Mouse (Mus musculus) neural tube, embryonic 13.5 days (tissue): ENCODE results near the gene Slc38a3. TPM values are rescaled to one million over a fixed set of nuclear protein-coding genes. Genes with fewer than 3 reads are reported as not detected.
"Not testable (repeated sequence)": the region's sequence is repeated elsewhere in the genome, so short reads cannot be mapped to it uniquely, and the experiment has no call there.

Experiments
- ATAC-seq: fragments of 200-750 bp; cut with Nextera tagmentation; 2 replicates; pipeline ENCODE4 v1.8.0; 2017; ENCODE audit warnings: low read depth, mild to moderate bottlenecking, moderate TSS enrichment, moderate library complexity
- H3K27ac ChIP-seq: fragments of 300-500 bp; sonication (generic); replicated peaks from 2 replicates; pipeline ENCODE4 v1.5.1; 2015; ENCODE audit warnings: moderate library complexity, mild to moderate bottlenecking, inconsistent platforms
- H3K27me3 ChIP-seq: fragments of 300-500 bp; sonication (generic); 2 replicates; pipeline ENCODE4 v1.6.1; 2015; ENCODE audit warnings: mild to moderate bottlenecking, inconsistent platforms
- H3K36me3 ChIP-seq: fragments of 300-500 bp; sonication (generic); 2 replicates; pipeline ENCODE4 v1.6.1; 2015; ENCODE audit warnings: mild to moderate bottlenecking, inconsistent platforms
- H3K4me1 ChIP-seq: fragments of 300-500 bp; sonication (generic); replicated peaks from 2 replicates; pipeline ENCODE4 v1.6.1; 2015; ENCODE audit warnings: inconsistent platforms
- H3K4me2 ChIP-seq: fragments of 300-500 bp; sonication (generic); 2 replicates; pipeline ENCODE4 v1.6.1; 2015; ENCODE audit warnings: inconsistent platforms, mild to moderate bottlenecking, moderate library complexity
- H3K4me3 ChIP-seq: fragments of 300-500 bp; sonication (generic); 2 replicates; pipeline ENCODE4 v1.5.1; 2015; ENCODE audit warnings: mild to moderate bottlenecking, inconsistent platforms
- H3K9ac ChIP-seq: fragments of 300-500 bp; sonication (generic); 2 replicates; pipeline ENCODE4 v1.6.1; 2015; ENCODE audit warnings: moderate library complexity, mild to moderate bottlenecking, inconsistent platforms
- H3K9me3 ChIP-seq: fragments of 300-500 bp; sonication (generic); 2 replicates; pipeline ENCODE4 v1.6.1; 2016; ENCODE audit warnings: inconsistent platforms
- WGBS: fragments of 180-500 bp; shearing (Covaris S2); methylation state at CpG from one replicate; pipeline ENCODE4 v1.1.7; 2015; 5-methylcytosine and 5-hydroxymethylcytosine counted together
- polyA plus RNA-seq: library from polyadenylated mRNA; unstranded; fragments of >200 nt; fragmentation: Nextera tagmentation; extraction: Ambion mirVana; gene quantifications from 2 replicates; pipeline ENCODE4 v1.2.1, GENCODE M21; 2015

Gene Slc38a3
- polyA plus RNA-seq, 1 experiment from 2014 or later: 25.6 TPM

- ATAC-seq: no peak
- Histone ChIP-seq H3K4me1 (peaks cover 42% of the 10 kb centered on the region), H3K9me3 (no peaks in the 10 kb centered on the region), H3K4me2 (no peak overlapping the region), H3K4me3 (no peak overlapping the region), H3K36me3 (peaks cover 43% of the 10 kb centered on the region), H3K27ac (no peak overlapping the region), H3K9ac (no peak overlapping the region), H3K27me3 (no peaks in the 10 kb centered on the region)
- WGBS: 83% methylated on average over 5 of the region's 5 CpGs
Observed at GRCm38 (mm10) chr9:107692785-107693184, 23.5 kb upstream of the Slc38a3 start.

DNA sequence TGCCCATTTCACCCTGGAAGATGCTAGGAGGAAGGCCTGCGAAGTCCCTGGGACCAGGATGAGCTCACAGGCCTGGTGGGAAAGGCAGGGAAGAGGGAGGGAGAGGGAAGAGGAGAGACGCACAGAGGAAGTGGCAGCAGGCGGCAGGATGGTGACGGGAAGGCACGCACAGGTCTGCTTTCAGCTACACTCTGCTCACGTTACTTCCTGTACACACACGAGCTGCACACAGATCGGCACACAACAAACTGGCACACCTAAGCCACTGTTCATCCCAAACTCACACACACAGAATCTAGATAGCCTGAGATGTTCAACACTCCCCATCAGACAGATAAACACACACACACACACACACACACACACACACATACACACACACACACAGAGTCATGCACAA lies 21.1 kb upstream of the Slc38a3 start:
- WGBS: 79% methylated on average over 8 of the region's 8 CpGs
- Histone ChIP-seq H3K36me3 (peaks cover 57% of the 10 kb centered on the region), H3K4me2 (no peak overlapping the region), H3K4me3 (no peak overlapping the region), H3K4me1 (peaks cover 23% of the 10 kb centered on the region), H3K27me3 (no peaks in the 10 kb centered on the region), H3K27ac (no peak overlapping the region), H3K9me3 (no peaks in the 10 kb centered on the region), H3K9ac (no peak overlapping the region)
- ATAC-seq: no peak

- WGBS: 79% methylated on average over 7 of the region's 7 CpGs
Observed at GRCm38 (mm10) chr9:107688939-107689338, 19.6 kb upstream of the Slc38a3 start.

GRCm38 (mm10) chr9:107688415-107688814 lies 19.1 kb upstream of the Slc38a3 start:
- Histone ChIP-seq H3K27ac (no peak overlapping the region), H3K4me3 (no peak overlapping the region), H3K36me3 (peaks cover 71% of the 10 kb centered on the region), H3K27me3 (no peaks in the 10 kb centered on the region), H3K9me3 (no peaks in the 10 kb centered on the region), H3K9ac (no peak overlapping the region), H3K4me1 (peaks cover 12% of the 10 kb centered on the region), H3K4me2 (no peak overlapping the region)
- 85% methylated on average over 5 of the region's 5 CpGs for WGBS
- no peak for ATAC-seq

More at GRCm38 (mm10) chr9:107688939-107689338, 19.6 kb upstream of the Slc38a3 start:
- no peak overlapping the region for H3K9ac ChIP-seq
- H3K4me1 ChIP-seq: peaks cover 15% of the 10 kb centered on the region
- no peaks in the 10 kb centered on the region for H3K9me3 ChIP-seq
- no peaks in the 10 kb centered on the region for H3K27me3 ChIP-seq
- peaks cover 66% of the 10 kb centered on the region for H3K36me3 ChIP-seq
- no peak overlapping the region for H3K4me3 ChIP-seq
- ATAC-seq: no peak
- H3K4me2 ChIP-seq: no peak overlapping the region
- no peak overlapping the region for H3K27ac ChIP-seq

- Histone ChIP-seq H3K27me3 (no peaks in the 10 kb centered on the region), H3K36me3 (peaks cover 67% of the 10 kb centered on the region), H3K9ac (no peak overlapping the region), H3K4me1 (0 out of 2 replicates have a peak, but pooled peaks cover 4% of the 10 kb centered on the region), H3K4me3 (no peak overlapping the region), H3K27ac (no peak overlapping the region), H3K4me2 (no peak overlapping the region), H3K9me3 (no peaks in the 10 kb centered on the region)
- peak; percentile 67 for ATAC-seq
- WGBS: 33% methylated on average over 17 of the region's 17 CpGs
Observed at GRCm38 (mm10) chr9:107685231-107685981, 16.1 kb upstream of the Slc38a3 start.

- Histone ChIP-seq H3K27ac (no peak overlapping the region), H3K9ac (no peak overlapping the region), H3K9me3 (no peaks in the 10 kb centered on the region), H3K4me3 (no peak overlapping the region), H3K4me2 (no peak overlapping the region), H3K27me3 (peaks cover 9% of the 10 kb centered on the region), H3K36me3 (peaks cover 40% of the 10 kb centered on the region), H3K4me1 (0 out of 2 replicates have a peak, but pooled peaks cover 4% of the 10 kb centered on the region)
- no peak for ATAC-seq
- WGBS: 91% methylated on average over 20 of the region's 20 CpGs
Observed at GRCm38 (mm10) chr9:107682405-107682804, 13.1 kb upstream of the Slc38a3 start.

DNA sequence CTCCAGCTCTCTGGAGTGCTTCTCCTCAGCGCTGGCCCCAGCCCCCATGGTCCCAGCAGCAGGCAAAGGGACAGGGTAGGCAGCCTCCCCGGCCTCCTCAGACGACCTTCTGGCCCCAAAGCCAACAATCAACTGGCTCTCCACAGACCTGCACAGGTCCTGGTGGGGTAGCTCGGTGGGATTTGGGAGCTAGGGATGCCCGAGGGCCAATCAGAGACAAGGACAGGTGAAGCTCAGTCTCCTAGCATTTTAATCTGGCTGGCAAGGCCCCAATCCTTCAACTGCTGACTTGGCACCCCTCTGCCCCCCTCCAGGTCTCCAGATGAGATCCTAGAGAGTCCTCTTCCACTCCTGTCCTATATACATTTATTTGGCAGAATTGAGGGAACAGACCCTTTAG lies 10.2 kb upstream of the Slc38a3 start, which contains the start of gene Gnat1:
Gnat1 (minus strand) TSS at position 212 of the 400 bp plus-strand sequence.
- no peak for ATAC-seq
- peaks cover 15% of the 10 kb centered on the region for H3K4me1 ChIP-seq
- WGBS: 48% methylated on average over 5 of the region's 5 CpGs

GRCm38 (mm10) chr9:107678861-107679260 lies 9.5 kb upstream of the Slc38a3 start:
- peaks cover 15% of the 10 kb centered on the region for H3K4me1 ChIP-seq
- H3K4me2 ChIP-seq: no peak overlapping the region
- H3K9ac ChIP-seq: no peak overlapping the region
- 89% methylated on average over 2 of the region's 2 CpGs for WGBS
- peaks cover 20% of the 10 kb centered on the region for H3K36me3 ChIP-seq
- H3K27ac ChIP-seq: no peak overlapping the region
- peaks cover 38% of the 10 kb centered on the region for H3K27me3 ChIP-seq
- ATAC-seq: no peak
- no peaks in the 10 kb centered on the region for H3K9me3 ChIP-seq
- no peak overlapping the region for H3K4me3 ChIP-seq

More for the DNA sequence above, 10.2 kb upstream of the Slc38a3 start, which contains the start of gene Gnat1:
- peaks cover 33% of the 10 kb centered on the region for H3K27me3 ChIP-seq
- H3K27ac ChIP-seq: no peak within 1 kb of the TSS
- H3K9me3 ChIP-seq: no peaks in the 10 kb centered on the region
- H3K9ac ChIP-seq: no peak within 1 kb of the TSS
- peaks cover 27% of the 10 kb centered on the region for H3K36me3 ChIP-seq
- no peak within 1 kb of the TSS for H3K4me3 ChIP-seq
- no peak within 1 kb of the TSS for H3K4me2 ChIP-seq

GRCm38 (mm10) chr9:107677819-107678526 lies 8.6 kb upstream of the Slc38a3 start:
- 34% methylated on average over 14 of the region's 14 CpGs for WGBS
- H3K9ac ChIP-seq, ATAC-seq, H3K27ac ChIP-seq, H3K9me3 ChIP-seq, H3K4me2 ChIP-seq, H3K4me3 ChIP-seq: not testable (repeated sequence)
- Histone ChIP-seq H3K27me3 (peaks cover 38% of the 10 kb centered on the region), H3K4me1 (peaks cover 15% of the 10 kb centered on the region), H3K36me3 (peaks cover 11% of the 10 kb centered on the region)

- 15% methylated on average over 17 of the region's 17 CpGs for WGBS
- H3K27ac ChIP-seq: no peak overlapping the region
- ATAC-seq: no peak
- H3K27me3 ChIP-seq: peaks cover 38% of the 10 kb centered on the region
- H3K4me1 ChIP-seq: peaks cover 15% of the 10 kb centered on the region
- H3K4me2 ChIP-seq: no peak overlapping the region
- no peak overlapping the region for H3K4me3 ChIP-seq
- peaks cover 4% of the 10 kb centered on the region; the same call in 1 of the 2 replicates for H3K36me3 ChIP-seq
- no peak overlapping the region for H3K9ac ChIP-seq
- H3K9me3 ChIP-seq: no peaks in the 10 kb centered on the region
Observed at GRCm38 (mm10) chr9:107677091-107677784, 7.9 kb upstream of the Slc38a3 start.

DNA sequence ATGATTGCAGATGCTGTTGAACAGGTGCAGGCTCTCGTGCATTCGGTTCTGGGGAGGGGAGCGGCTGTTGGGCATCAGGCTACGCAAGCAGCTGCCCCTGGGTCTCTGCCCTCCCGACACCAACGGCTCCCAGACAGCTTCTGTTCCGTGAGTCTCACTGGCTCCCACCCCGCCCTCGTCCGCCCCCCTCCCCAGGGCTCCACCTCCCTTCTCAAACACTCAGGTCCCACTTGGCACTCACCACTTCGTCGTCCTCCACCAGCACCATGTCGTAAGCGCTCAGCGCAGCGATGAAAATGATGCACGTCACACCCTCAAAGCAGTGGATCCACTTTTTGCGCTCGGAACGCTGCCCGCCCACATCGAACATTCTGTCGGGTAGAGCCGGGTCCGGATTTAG lies 7.0 kb upstream of the Slc38a3 start:
- Histone ChIP-seq H3K9ac (peak overlapping the region; percentile 61), H3K9me3 (no peaks in the 10 kb centered on the region), H3K27ac (no peak overlapping the region), H3K36me3 (no peaks in the 10 kb centered on the region), H3K27me3 (peaks cover 38% of the 10 kb centered on the region), H3K4me2 (peak overlapping the region; percentile 64), H3K4me3 (peak overlapping the region; percentile 29), H3K4me1 (peaks cover 15% of the 10 kb centered on the region)
- under 1% methylated on average over 25 of the region's 25 CpGs for WGBS
- no peak for ATAC-seq
